Mouse (Mus musculus) kidney, adult 2 months (tissue): Measurements from ENCODE around the gene Nudt3.

Experiments
- CTCF ChIP-seq: fragments of 200-500 bp; conservative IDR thresholded peaks from 2 replicates; pipeline ENCODE4 v1.5.1; 2011; ENCODE audit warnings: low read depth, mild to moderate bottlenecking, control low read depth, low read length, moderate library complexity, mixed read lengths; ENCODE audit not compliant: insufficient read depth, insufficient read length
- POLR2A ChIP-seq: fragments of 200-500 bp; IDR thresholded peaks from one replicate; pipeline ENCODE4 v1.6.1; 2011; ENCODE audit warnings: low read depth, low read length, control low read depth

DNA sequence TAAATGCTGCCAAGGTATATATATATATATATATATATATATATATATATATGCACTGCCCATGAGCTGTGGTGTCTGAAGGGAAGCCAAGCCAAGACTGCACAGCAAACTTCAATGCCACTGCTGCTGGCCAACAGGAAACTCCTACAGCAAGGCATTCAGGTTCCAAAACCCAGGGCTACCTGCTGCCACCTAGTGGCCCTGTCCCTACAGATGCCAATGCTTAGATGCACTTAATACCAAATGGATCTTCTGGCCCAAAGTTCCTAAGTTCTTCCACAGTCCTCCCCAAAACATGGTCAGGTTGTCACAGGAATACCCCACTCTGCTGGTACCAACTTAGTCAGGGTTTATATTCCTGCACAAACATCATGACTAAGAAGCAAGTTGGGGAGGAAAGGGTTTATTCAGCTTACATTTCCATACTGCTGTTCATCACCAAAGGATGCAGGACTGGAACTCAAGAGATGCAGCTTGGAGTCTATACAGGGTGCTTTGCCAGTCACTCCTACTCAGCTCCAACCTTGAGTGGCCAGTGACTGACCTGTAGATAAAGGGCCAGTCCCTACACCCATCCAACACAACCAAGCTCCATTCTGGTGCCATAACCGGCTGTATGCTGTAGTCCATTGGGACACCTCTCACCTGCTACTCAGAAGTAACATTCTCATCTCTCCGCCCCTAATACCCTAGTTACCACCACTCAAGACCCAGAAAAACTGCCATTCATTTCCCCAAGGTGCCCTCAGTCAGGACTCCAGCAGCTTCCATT, 6.1 kb upstream of the Nudt3 start:
- TF ChIP-seq POLR2A = no peak
- peak; percentile 96 for TF ChIP-seq CTCF
